Mouse (Mus musculus): Measurements from ENCODE around the gene Rtn4rl1. TPM values are rescaled to one million over a fixed set of nuclear protein-coding genes. Genes with fewer than 3 reads are reported as not detected.

Rtn4rl1 gene
- polyA plus RNA-seq, 1 experiment from 2014 or later = 2.2 TPM

GRCm38 (mm10) chr11:75206347-75206746 is 12.8 kb downstream of the Rtn4rl1 start:
- no peak for ATAC-seq (ENCODE audit: insufficient read depth, low FRiP score, low read depth)
- 67% methylated on average over 4 of the region's 4 CpGs for WGBS
- Histone ChIP-seq H3K36me3 (no peaks in the 10 kb centered on the region), H3K9ac (no peak overlapping the region), H3K27me3 (replicated peaks) (no peaks in the 10 kb centered on the region), H3K9me3 (no peaks in the 10 kb centered on the region), H3K4me2 (no peak overlapping the region), H3K27ac (no peak overlapping the region), H3K4me1 (0 out of 2 replicates have a peak, but pooled peaks cover 2% of the 10 kb centered on the region), H3K4me3 (replicated peaks) (no peak overlapping the region)

- H3K9ac ChIP-seq = no peak overlapping the region
Observed at GRCm38 (mm10) chr11:75209363-75209762, 15.8 kb downstream of the Rtn4rl1 start.

GRCm38 (mm10) chr11:75210093-75210492 is 16.5 kb downstream of the Rtn4rl1 start:
- no peak overlapping the region for H3K4me2 ChIP-seq
- no peak overlapping the region for H3K9ac ChIP-seq
- no peak overlapping the region for H3K4me3 ChIP-seq (replicated peaks)
- H3K27ac ChIP-seq = no peak overlapping the region
- no peaks in the 10 kb centered on the region for H3K36me3 ChIP-seq
- H3K4me1 ChIP-seq = peaks cover 24% of the 10 kb centered on the region; the same call in 1 of the 2 replicates
- H3K27me3 ChIP-seq (replicated peaks) = no peaks in the 10 kb centered on the region
- 66% methylated on average over 4 of the region's 4 CpGs for WGBS
- no peak for ATAC-seq (ENCODE audit: insufficient read depth, low FRiP score, low read depth)
- no peaks in the 10 kb centered on the region for H3K9me3 ChIP-seq

More at GRCm38 (mm10) chr11:75209363-75209762, 15.8 kb downstream of the Rtn4rl1 start:
- Histone ChIP-seq H3K36me3 (no peaks in the 10 kb centered on the region), H3K4me3 (replicated peaks) (no peak overlapping the region), H3K27me3 (replicated peaks) (no peaks in the 10 kb centered on the region), H3K4me1 (peaks cover 24% of the 10 kb centered on the region; the same call in 1 of the 2 replicates), H3K4me2 (no peak overlapping the region), H3K9me3 (no peaks in the 10 kb centered on the region), H3K27ac (no peak overlapping the region)
- WGBS = 69% methylated on average over 4 of the region's 4 CpGs
- no peak for ATAC-seq (ENCODE audit: insufficient read depth, low FRiP score, low read depth)

GRCm38 (mm10) chr11:75210755-75211154 is 17.2 kb downstream of the Rtn4rl1 start:
- H3K27ac ChIP-seq = no peak overlapping the region
- no peak overlapping the region for H3K4me3 ChIP-seq (replicated peaks)
- H3K4me1 ChIP-seq = peaks cover 24% of the 10 kb centered on the region; the same call in 1 of the 2 replicates
- 61% methylated on average over 6 of the region's 6 CpGs for WGBS
- no peak overlapping the region for H3K4me2 ChIP-seq
- no peak for ATAC-seq (ENCODE audit: insufficient read depth, low FRiP score, low read depth)
- H3K9ac ChIP-seq = no peak overlapping the region
- no peaks in the 10 kb centered on the region for H3K9me3 ChIP-seq
- H3K27me3 ChIP-seq (replicated peaks) = no peaks in the 10 kb centered on the region
- no peaks in the 10 kb centered on the region for H3K36me3 ChIP-seq

- peaks cover 24% of the 10 kb centered on the region; the same call in 1 of the 2 replicates for H3K4me1 ChIP-seq
- no peak for ATAC-seq (ENCODE audit: insufficient read depth, low FRiP score, low read depth)
- 59% methylated on average over 8 of the region's 8 CpGs for WGBS
- H3K27ac ChIP-seq = peak overlapping the region; percentile 79
- no peak overlapping the region for H3K4me2 ChIP-seq
- no peak overlapping the region for H3K4me3 ChIP-seq (replicated peaks)
- H3K36me3 ChIP-seq = no peaks in the 10 kb centered on the region
- H3K27me3 ChIP-seq (replicated peaks) = no peaks in the 10 kb centered on the region
- no peaks in the 10 kb centered on the region for H3K9me3 ChIP-seq
- no peak overlapping the region for H3K9ac ChIP-seq
Observed at GRCm38 (mm10) chr11:75212031-75212667, 18.6 kb downstream of the Rtn4rl1 start.

GRCm38 (mm10) chr11:75212876-75213275 is 19.3 kb downstream of the Rtn4rl1 start:
- H3K27ac ChIP-seq = peak overlapping the region; percentile 79
- no peak for ATAC-seq (ENCODE audit: insufficient read depth, low FRiP score, low read depth)
- H3K4me2 ChIP-seq = no peak overlapping the region
- WGBS = 58% methylated on average over 2 of the region's 3 CpGs
- H3K9me3 ChIP-seq = no peaks in the 10 kb centered on the region
- H3K36me3 ChIP-seq = no peaks in the 10 kb centered on the region
- no peak overlapping the region for H3K4me3 ChIP-seq (replicated peaks)
- H3K27me3 ChIP-seq (replicated peaks) = no peaks in the 10 kb centered on the region
- H3K9ac ChIP-seq = no peak overlapping the region
- H3K4me1 ChIP-seq = peaks cover 24% of the 10 kb centered on the region; the same call in 1 of the 2 replicates

- Histone ChIP-seq H3K4me3 (replicated peaks) (peak overlapping the region; percentile 26), H3K9me3 (no peaks in the 10 kb centered on the region), H3K27ac (peak overlapping the region; percentile 80), H3K4me2 (peak overlapping the region; percentile 62), H3K27me3 (replicated peaks) (no peaks in the 10 kb centered on the region), H3K9ac (no peak overlapping the region), H3K4me1 (peaks cover 24% of the 10 kb centered on the region; the same call in 1 of the 2 replicates), H3K36me3 (no peaks in the 10 kb centered on the region)
- ATAC-seq (ENCODE audit: insufficient read depth, low FRiP score, low read depth) = peak; percentile 82
- WGBS = 11% methylated on average over 35 of the region's 35 CpGs
Observed at GRCm38 (mm10) chr11:75213372-75214080, 19.9 kb downstream of the Rtn4rl1 start.

- Histone ChIP-seq H3K4me3 (replicated peaks) (peak overlapping the region; percentile 26), H3K4me1 (peaks cover 24% of the 10 kb centered on the region; the same call in 1 of the 2 replicates), H3K27ac (peak overlapping the region; percentile 77), H3K27me3 (replicated peaks) (no peaks in the 10 kb centered on the region), H3K4me2 (peak overlapping the region; percentile 62), H3K36me3 (no peaks in the 10 kb centered on the region), H3K9me3 (no peaks in the 10 kb centered on the region), H3K9ac (no peak overlapping the region)
- ATAC-seq (ENCODE audit: insufficient read depth, low FRiP score, low read depth) = peak; percentile 32
- WGBS = 23% methylated on average over 13 of the region's 13 CpGs
Observed at GRCm38 (mm10) chr11:75214081-75214950, 20.7 kb downstream of the Rtn4rl1 start.

- 25% methylated on average over 9 of the region's 9 CpGs for WGBS
- no peak overlapping the region for H3K9ac ChIP-seq
- no peak overlapping the region; the same call in 1 of the 2 replicates for H3K27ac ChIP-seq
- H3K4me1 ChIP-seq = peaks cover 4% of the 10 kb centered on the region; the same call in 1 of the 2 replicates
- no peak overlapping the region for H3K4me3 ChIP-seq (replicated peaks)
- no peak for ATAC-seq (ENCODE audit: insufficient read depth, low FRiP score, low read depth)
- no peaks in the 10 kb centered on the region for H3K36me3 ChIP-seq
- no peaks in the 10 kb centered on the region for H3K27me3 ChIP-seq (replicated peaks)
- no peaks in the 10 kb centered on the region for H3K9me3 ChIP-seq
- H3K4me2 ChIP-seq = peak overlapping the region; percentile 16; the same call in 1 of the 2 replicates
Observed at GRCm38 (mm10) chr11:75220115-75220514, 26.5 kb downstream of the Rtn4rl1 start.

- Histone ChIP-seq H3K36me3 (no peaks in the 10 kb centered on the region), H3K4me1 (peaks cover 4% of the 10 kb centered on the region; the same call in 1 of the 2 replicates), H3K27me3 (replicated peaks) (no peaks in the 10 kb centered on the region), H3K4me2 (no peak overlapping the region), H3K9me3 (no peaks in the 10 kb centered on the region), H3K4me3 (replicated peaks) (no peak overlapping the region), H3K27ac (no peak overlapping the region), H3K9ac (no peak overlapping the region)
- ATAC-seq (ENCODE audit: insufficient read depth, low FRiP score, low read depth) = no peak
- WGBS = 28% methylated on average over 6 of the region's 6 CpGs
Observed at GRCm38 (mm10) chr11:75220517-75221145, 27.0 kb downstream of the Rtn4rl1 start.

- Histone ChIP-seq H3K36me3 (no peaks in the 10 kb centered on the region), H3K4me3 (replicated peaks) (no peak overlapping the region), H3K4me2 (no peak overlapping the region), H3K27ac (no peak overlapping the region), H3K9me3 (no peaks in the 10 kb centered on the region), H3K4me1 (peaks cover 4% of the 10 kb centered on the region; the same call in 1 of the 2 replicates), H3K27me3 (replicated peaks) (no peaks in the 10 kb centered on the region), H3K9ac (no peak overlapping the region)
- no peak for ATAC-seq (ENCODE audit: insufficient read depth, low FRiP score, low read depth)
- 83% methylated on average over 12 of the region's 12 CpGs for WGBS
Observed at GRCm38 (mm10) chr11:75224062-75224461, 30.5 kb downstream of the Rtn4rl1 start.
